Mouse (Mus musculus): ENCODE data around the gene Chrna5. TPM values are rescaled to one million over a fixed set of nuclear protein-coding genes. Genes with fewer than 3 reads are reported as not detected.
"Not testable (repeated sequence)": the region's sequence is repeated elsewhere in the genome, so short reads cannot be mapped to it uniquely, and the experiment has no call there.

Chrna5 gene
- 0.85 and 1.2 TPM in 2 replicates for total RNA-seq (2021)
- long read RNA-seq, experiment 1, partial matches to known transcripts: 0 of 1 reads
- long read RNA-seq, experiment 1, other reads (novel, unspliced or antisense): 0 of 1 reads
- long read RNA-seq, experiment 2: 0 reads

GRCm38 (mm10) chr9:54980674-54981073 lies at the start of gene Chrna5:
Gene Chrna5 (plus strand): TSS chr9:54980880.
- no peak for DNase-seq

DNA sequence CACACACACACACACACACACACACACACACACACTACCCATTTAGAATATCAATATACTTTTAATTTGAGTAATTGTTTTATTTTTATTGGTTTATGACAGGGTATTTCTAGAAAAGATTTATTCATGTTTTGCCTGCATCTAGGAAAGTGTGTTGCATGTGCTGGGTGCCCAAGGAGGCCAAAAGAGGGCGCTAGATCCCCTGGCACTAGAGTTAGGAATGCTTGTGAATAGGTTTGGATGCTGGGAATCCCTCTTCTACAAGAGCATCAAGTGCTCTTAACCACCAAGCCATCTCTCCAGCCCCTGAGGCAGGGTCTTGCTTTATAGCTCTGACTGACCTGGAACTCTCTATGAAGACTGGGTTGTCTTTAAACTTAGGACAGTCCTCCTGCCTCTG lies 48.9 kb upstream of the Chrna5 start:
- no peak for DNase-seq

- DNase-seq: no peak
These were observed 48.3 kb upstream of the Chrna5 start for GRCm38 (mm10) chr9:54932379-54932778.

DNA sequence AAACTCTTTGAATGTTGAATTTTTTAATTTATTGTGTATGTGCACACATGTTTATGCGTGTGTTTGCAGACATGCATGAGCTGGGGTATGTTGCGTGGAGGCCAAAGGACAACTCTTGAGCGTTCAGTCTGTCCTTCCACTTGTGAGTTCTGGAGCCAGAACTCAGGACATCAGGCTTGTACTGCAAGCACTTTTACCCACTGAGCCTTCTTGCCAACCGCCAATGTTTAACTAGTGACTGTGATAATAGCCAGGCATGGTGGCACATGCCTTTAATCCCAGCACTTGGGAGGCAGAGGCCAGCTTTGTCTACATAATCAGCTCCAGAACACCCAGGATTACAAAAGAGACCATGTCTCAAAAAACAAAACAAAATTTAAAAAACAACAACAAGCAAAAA lies 38.6 kb upstream of the Chrna5 start:
- no peak for DNase-seq

DNA sequence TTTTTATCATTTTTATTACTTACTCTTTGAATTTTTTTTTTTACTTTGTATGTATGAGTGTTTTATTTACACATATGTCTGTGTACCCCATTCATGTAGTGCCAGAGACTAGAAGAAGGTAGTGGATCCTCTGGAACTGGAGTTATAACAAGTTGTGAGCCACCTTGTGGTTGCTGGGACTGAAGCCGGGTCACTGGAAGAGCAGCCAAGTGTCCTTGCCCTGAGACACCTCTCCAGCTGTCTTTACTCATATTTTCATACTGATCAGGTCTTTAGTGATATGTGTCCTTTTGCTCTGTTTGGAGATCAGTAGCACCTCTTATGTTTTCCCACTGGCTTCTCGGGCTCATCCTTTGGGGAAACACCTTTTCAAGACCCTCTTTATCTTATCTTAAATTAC lies 36.2 kb upstream of the Chrna5 start:
- DNase-seq: peak; percentile 10

DNA sequence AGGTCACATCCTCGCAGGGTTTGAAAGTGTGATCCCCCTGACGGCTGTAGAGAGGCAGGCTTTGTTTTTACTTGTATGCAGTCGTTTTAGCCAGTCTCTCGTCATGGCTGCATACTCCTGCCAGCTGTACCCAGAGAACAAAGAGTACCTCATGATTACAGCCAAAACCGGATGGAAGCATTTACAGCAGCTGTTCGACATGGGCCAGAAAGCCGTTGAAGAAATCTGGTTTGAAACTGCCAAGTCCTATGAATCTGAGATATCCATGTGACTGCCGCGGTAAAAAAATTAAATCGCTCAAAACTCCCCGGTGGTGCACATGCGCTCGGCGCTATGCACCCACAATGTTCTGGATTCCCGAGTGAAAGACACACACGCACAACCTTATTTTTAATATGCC lies 34.4 kb upstream of the Chrna5 start:
- DNase-seq: no peak

DNA sequence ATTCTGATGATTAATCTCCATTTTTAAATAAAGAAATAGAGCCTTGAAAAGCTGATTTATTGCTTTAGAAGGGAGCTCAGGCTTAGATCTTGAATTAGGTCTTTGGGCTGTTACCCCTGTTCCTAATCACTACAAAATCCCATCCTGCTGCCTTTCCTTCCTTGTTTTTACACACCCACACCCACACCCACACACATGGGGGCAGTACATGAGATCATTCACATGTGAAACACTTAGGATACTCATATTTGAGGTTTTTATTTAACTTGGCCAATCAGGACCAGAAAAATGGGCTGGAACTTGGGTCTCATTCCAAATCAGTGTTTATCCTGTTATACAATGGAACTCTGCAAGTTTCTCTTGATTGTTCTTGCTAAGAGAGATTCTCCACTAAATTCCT lies 31.2 kb upstream of the Chrna5 start:
- no peak for DNase-seq

DNA sequence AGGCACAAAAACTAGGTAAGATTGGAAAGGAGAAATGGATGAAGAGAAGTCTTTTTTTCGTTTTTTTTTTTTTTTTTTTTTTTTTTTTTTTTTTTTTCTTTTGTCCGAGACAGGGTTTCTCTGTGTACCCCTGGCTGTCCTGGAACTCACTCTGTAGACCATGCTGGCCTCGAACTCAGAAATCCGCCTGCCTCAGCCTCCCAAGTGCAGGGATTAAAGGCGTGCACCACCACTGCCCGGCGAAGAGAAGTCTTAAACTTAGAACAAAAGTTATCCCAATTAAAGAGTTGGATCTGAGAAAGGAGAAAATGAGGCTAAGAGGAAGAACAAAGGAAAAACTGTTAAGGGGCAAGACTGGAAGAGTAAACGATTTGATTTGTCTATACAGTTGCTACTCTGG lies 30.5 kb upstream of the Chrna5 start:
- not testable (repeated sequence) for DNase-seq

DNA sequence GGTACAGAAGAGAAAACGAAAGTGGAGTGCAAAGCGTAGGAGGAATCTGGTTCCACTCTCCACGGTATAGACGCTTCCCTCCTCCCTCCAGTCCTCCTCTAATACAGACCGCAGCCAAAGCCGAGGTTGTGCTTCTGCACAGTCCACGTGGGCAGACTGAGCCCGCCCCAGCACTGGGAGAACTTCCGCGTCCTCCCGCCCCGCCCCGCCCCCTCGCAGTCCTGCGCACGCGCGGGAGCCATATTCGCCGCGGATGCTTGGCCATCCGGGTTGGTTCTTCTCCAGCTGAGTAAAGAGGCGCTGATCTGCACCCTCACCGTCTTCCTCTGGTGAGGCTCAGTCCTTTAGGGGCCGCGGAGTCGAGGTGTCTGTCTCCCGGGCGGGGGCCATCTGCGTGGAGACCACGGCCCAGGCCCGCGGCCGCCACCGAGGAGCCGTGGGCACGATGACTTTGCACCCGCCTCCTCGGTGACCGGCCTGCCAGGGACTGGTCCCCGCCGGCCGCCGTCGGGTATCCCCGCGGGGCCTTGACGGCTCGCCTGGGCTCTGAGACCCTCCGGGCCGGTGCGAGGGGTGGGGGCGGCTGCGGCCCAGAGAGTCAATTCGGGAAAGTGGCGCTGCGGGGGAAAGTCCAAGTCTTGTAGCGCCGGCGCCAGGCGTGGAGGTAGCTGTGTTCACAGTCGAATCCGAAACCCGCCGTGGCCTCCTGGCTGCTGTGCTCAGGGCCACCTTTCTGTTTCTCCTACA lies 29.9 kb upstream of the Chrna5 start, which contains the start of the genes Psma4 and AY074887:
Psma4 (plus strand) TSS at position 216 of the 747 bp plus-strand sequence.
AY074887 (minus strand) TSS at position 424 of the 747 bp plus-strand sequence.
- DNase-seq: peak; percentile 96

DNA sequence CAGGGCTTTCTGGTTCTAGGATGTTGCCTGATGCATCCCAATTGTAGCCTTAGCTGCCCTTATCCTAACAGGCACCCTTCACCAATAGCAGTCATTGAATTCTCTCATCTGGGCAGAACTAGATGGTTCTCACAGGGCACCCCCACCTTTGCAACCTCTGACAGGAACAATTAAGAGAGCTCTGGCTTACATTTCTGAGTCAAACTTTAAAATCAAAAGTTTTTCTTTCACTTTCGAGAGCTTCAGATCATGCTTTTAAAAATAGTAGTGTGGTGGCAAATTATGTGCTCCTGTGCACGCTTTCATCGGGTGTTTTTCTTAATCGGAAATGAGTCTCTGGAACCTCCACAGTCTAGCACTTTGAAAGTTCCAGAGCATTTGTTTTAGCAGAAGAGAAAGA lies 19.6 kb upstream of the Chrna5 start:
- no peak for DNase-seq

GRCm38 (mm10) chr9:54963669-54964068 lies 17.0 kb upstream of the Chrna5 start:
- DNase-seq: no peak

- DNase-seq: no peak
These were observed 10.6 kb upstream of the Chrna5 start for GRCm38 (mm10) chr9:54969972-54970637.

DNA sequence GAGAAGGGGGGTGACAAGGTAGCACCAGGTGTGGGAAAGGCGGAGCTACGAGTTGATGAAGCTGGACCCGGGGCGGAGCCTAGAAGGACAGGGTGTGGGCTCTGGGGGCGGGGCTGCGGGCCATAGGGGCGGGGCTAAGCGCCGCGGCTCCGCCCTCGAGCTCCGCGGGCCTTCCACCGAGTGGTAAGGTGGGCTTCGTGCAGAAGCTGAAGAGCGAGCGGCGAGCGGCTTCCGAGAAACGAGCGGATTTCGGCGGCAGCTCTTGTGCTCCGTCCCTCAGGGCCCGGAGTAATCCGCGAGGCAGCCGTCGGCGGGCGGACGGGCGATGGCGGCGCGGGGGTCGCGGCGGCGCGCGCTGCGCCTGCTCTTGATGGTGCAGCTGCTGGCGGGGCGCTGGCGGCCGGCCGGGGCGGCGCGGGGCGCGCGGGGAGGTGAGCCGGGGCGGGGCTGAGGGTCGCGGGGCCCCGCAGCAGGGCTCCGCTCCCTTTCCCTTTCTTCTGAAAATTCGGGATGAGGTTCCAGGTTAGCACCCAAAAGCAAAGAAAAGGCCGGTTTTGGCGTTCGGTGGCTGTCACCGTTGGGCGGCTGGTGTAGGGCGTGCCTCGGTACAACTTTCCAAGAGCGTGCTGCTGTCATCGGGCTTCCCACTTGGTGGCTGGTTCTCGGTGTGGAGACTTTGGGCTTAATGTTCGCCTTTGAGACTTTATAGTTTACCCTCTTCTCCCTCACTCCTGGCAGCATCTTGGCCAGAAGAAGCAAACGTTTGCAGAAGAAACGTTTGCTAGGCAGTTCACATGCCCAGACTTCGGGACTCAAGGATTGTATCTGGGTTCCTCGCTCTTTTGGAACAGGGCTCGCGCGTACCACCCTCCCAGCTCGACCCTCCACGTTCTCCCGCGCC lies 861 bp downstream of the Chrna5 start:
- DNase-seq: peak; percentile 47

DNA sequence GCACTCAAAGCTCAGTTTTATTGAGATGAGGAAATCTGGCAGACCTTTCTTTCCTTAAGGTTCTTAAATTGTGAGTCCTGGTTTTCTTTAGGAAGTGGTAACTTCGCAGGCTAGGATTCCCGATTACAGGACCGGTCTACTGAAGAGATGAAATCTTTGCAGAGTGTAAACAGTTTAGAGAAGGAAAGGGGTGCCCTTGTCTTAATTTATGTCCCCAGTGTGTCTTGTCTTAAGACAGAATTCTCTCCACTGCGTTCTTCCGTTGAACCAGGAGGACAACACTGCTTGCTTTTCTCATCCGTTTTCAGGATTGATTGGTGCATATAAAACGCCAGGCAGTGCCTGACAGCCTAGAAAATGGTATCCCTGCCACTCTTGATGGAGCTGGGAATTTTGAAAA lies 1.7 kb downstream of the Chrna5 start:
- no peak for DNase-seq

DNA sequence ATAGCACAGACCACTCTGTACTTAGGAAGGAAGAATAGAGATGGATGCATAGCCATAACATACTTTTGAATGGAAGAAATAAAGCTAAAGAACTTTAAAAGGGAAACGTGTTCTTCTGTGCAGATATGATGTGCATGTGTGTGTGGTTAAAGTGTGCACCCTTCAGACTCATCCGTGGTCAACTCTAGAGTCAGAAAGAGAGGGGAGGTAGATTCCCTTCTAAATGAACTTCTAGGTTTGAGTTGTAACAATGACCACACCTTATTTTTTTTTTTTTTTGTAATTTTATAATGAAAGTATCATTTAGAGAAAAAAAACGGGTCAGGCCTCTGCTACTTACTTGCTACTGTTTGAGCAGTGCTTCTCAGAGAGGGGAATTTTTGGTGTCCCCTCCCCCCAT lies 9.7 kb downstream of the Chrna5 start:
- no peak for DNase-seq

GRCm38 (mm10) chr9:54994381-54994780 lies 13.7 kb downstream of the Chrna5 start:
- DNase-seq: no peak

DNA sequence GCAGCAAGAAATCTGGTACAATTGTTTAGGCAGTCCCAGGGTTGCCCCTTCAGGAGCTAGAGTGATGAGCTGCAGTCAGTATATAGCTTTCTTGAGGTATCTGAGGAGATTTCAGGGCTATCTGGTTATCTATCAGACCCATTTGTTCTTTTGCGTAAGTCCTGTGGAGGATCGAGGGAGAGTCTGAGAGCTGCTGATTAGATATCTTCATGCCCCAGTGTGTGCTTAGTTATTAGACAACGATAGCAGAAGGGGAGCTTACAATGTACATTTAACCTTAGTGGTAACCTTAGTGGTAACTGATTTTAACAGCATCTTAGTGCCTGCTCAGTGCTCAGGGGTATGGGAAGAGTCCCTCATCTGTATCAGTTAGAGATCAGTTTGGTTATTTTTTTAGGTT lies 15.0 kb downstream of the Chrna5 start:
- DNase-seq: no peak

DNA sequence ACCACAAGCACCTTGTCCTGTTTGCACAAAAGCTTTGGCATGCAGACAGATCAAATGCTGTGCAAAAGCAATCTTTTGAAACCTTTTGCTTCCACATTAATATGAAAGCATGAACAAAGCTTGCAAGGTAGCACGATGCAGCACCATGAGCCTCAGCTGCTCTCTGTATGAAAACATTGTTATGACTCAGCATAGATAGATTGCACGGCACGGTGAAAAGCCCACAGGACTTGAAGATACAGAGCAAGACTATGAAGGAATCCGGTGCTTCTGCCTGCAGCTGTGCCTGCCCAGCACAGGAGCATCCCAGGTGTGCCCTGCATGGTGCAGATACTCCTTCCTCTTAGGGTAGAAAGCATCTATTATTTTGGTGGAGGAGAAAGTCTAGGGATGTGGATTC lies 22.9 kb downstream of the Chrna5 start:
- no peak for DNase-seq

DNA sequence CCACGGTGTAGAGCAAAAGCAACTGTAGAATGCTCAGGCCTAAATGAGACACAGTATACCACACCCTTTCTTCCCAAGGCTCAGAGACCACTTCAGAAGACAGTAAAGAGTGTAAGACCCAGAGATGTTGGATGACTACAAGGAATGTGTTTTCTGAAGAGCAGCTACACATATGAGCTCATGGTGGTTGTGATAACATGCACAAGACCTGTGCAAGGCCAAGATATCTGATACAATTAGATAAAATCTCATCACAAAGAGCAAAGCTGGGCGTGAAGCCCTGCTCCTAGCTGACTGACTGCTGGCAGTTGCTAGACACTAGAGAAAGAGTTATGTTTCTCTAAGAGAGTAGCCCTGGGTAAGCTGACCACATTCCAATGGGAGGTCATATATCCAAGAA lies 29.0 kb downstream of the Chrna5 start:
- no peak for DNase-seq

- DNase-seq: peak; percentile 34
These were observed 30.1 kb downstream of the Chrna5 start for GRCm38 (mm10) chr9:55010588-55011350.

DNA sequence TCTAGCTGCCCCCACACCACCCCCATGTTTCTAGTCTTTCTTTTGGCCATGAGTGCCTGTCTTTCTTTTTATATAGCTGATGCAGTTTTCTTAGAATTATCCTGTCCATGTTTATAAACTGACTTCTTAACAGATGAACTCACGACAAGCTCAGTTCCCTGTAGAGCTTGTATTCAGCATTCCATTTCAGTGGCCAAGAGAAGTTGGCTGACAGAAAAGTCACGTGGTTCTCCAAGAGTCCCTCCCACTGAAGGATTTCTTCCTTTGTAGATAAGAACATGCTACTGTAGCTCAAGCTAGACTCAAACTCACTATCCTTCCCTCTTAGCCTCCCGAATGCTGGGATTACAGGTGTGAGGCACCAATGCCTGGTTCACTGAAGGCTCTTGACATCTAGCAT lies 36.2 kb downstream of the Chrna5 start:
- DNase-seq: no peak

DNA sequence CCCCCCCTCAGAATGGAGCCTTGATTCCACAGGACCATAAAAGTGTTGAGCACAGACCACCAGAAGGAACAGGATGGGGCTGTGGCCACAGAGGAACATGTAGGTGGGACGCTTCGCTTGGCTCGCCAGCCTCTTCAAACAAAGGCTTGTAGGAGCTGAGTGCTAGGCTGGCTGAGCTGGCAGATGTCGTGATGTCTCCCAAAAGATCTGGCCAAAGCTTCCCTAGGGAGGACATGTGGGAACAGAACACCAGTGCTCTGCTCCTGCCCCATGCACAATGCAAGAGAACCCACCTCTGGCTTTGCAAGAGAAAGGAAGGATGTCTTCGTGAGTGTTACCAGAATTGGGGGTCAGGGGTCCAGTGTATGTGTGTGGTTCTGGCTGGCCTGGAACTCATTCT lies 42.6 kb downstream of the Chrna5 start:
- DNase-seq: no peak

Measured in adrenal gland, postnatal 14 days (tissue).